16 mouse cellular contexts compared by ENCODE assay signal in the genomic region with DNA sequence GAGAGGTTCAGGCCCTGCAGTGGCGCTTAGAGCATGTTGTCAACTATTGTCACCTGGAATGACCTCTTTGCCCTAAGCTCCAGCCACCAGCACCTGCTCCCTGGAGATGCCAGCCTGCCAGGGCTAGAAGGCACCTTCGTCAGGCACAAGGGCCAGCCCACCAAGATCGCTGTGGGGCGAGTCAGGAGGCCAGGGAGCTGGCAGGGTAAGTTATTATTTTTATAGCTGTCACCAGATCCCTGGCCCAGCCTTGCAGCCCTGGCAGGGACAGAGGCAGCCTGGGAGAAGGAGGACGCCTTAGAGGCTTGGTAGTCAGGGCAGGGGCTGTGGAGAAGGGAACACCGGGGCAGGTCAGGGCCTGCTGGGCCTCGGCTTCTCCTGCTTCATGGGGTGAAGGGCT. TPM values are rescaled to one million over a fixed set of nuclear protein-coding genes. Genes with fewer than 3 reads are reported as not detected.
DNase-seq lines count a peak whose midpoint lies in the region; ATAC-seq lines count a peak whose summit lies in the region.
"Had no signal": no experiment of that assay in that cellular context is flagged by ENCODE, and none has a peak within 500 bp of the region (broad histone marks: within the 10 kb centered on the region; RNA-seq: fewer than 3 reads in every experiment).

No protein-coding gene starts in this region.

- 0 out of 2 replicates have a peak, but pooled peaks cover 6% of the 10 kb centered on the region for H3K4me1 ChIP-seq in kidney, embryonic 14.5 days (ENCODE audit: control insufficient read depth, insufficient read depth, low read length)
- H3K4me1 ChIP-seq: forebrain, embryonic 15.5 days; hindbrain, embryonic 13.5 days had no signal

- no peak overlapping the region for H3K4me2 ChIP-seq in kidney, embryonic 14.5 days (replicated peaks; ENCODE audit: low read depth, low read length)
- H3K4me2 ChIP-seq: forebrain, embryonic 15.5 days; hindbrain, embryonic 13.5 days; limb, embryonic 13.5 days; neural tube, embryonic 15.5 days had no signal

- H3K4me3 ChIP-seq in kidney, embryonic 14.5 days (ENCODE audit: low read length): no peak overlapping the region
- H3K4me3 ChIP-seq: forebrain, embryonic 15.5 days; hindbrain, embryonic 13.5 days; limb, embryonic 13.5 days; neural tube, embryonic 15.5 days had no signal

- ATAC-seq in kidney, embryonic 14.5 days (ENCODE audit: low FRiP score, low TSS enrichment): no peak
- ATAC-seq: forebrain, embryonic 15.5 days; lung, postnatal 0 days had no signal

- H3K9me3 ChIP-seq in kidney, embryonic 14.5 days (ENCODE audit: control insufficient read depth, low read length): peaks cover 7% of the 10 kb centered on the region
- H3K9me3 ChIP-seq: forebrain, embryonic 15.5 days had no signal

- H3K9ac ChIP-seq in kidney, embryonic 14.5 days (ENCODE audit: low read depth, low read length): 0 out of 2 replicates have a peak overlapping the region, but pooled peaks have one; percentile 18
- H3K9ac ChIP-seq: forebrain, embryonic 15.5 days; hindbrain, embryonic 13.5 days; limb, embryonic 13.5 days; neural tube, embryonic 15.5 days had no signal

- WGBS in kidney, embryonic 14.5 days: 53% methylated on average over 7 of the region's 7 CpGs

- no peaks in the 10 kb centered on the region for H3K27me3 ChIP-seq in kidney, embryonic 14.5 days (ENCODE audit: control insufficient read depth, insufficient read depth, low read length)

- H3K27ac ChIP-seq in kidney, embryonic 14.5 days (ENCODE audit: low read depth, low read length): no peak overlapping the region
- H3K27ac ChIP-seq: forebrain, embryonic 15.5 days; hindbrain, embryonic 13.5 days; limb, embryonic 13.5 days; neural tube, embryonic 15.5 days had no signal

- H3K36me3 ChIP-seq in kidney, embryonic 14.5 days (ENCODE audit: control insufficient read depth, insufficient read depth, low read length): no peaks in the 10 kb centered on the region
- H3K36me3 ChIP-seq: forebrain, embryonic 15.5 days; hindbrain, embryonic 13.5 days; limb, embryonic 13.5 days; neural tube, embryonic 15.5 days had no signal

- peak; percentile 82 for DNase-seq in adrenal gland, postnatal 14 days
- no peak for DNase-seq in adrenal gland, adult 8-10 months
- DNase-seq in kidney, postnatal 4 days: no peak
- DNase-seq in gastrocnemius, postnatal 25 days: peak; percentile 88
- DNase-seq in kidney, postnatal 36 days: peak; percentile 47 to 50
- no peak for DNase-seq in cerebellum, adult 9-11 months
- DNase-seq in layer of hippocampus, adult 8-10 months (ENCODE audit: low spot score in 2 of 2): no peak
- DNase-seq: cerebellum, adult 18-20 months; midbrain, embryonic 14.5 days; right cerebral cortex, postnatal 14 days had no signal

RNA-seq across cellular contexts. Expression of a gene that starts 6.5 kb away (rescaled TPM):
- 30.7 and 37.5 TPM in 2 replicates for total RNA-seq in adrenal gland, postnatal 14 days (2021)
- 10 to 100 TPM; 25.5 to 32.1 (median 28.5) TPM for total RNA-seq in adrenal gland, adult 8-10 months (2022)
- polyA plus RNA-seq in kidney, embryonic 14.5 days (2014; fragmentation: Nextera tagmentation; extraction: Ambion mirVana): 37.9 and 52.8 TPM in 2 replicates
- 10 to 100 TPM; 13.4 to 18.9 TPM for total RNA-seq in gastrocnemius, postnatal 25 days (2021)
- 10 to 100 TPM; 44.5 to 47.5 (median 46.8) TPM for total RNA-seq in layer of hippocampus, adult 8-10 months (2022)

RNA-seq across cellular contexts. Expression of a gene that starts 7.4 kb away (rescaled TPM):
- total RNA-seq in adrenal gland, postnatal 14 days (2021): 358 and 403 TPM in 2 replicates
- 100 to 1,000 TPM in 3 of 4 experiments, 10 to 100 TPM in 1; 91.8 to 623 (median 239) TPM for total RNA-seq in adrenal gland, adult 8-10 months (2022)
- polyA plus RNA-seq in kidney, embryonic 14.5 days (2014; fragmentation: Nextera tagmentation; extraction: Ambion mirVana): 7.7 and 8.3 TPM in 2 replicates
- 10 to 100 TPM; 93.5 to 95.6 TPM for total RNA-seq in gastrocnemius, postnatal 25 days (2021)
- 10 to 100 TPM; 21.3 to 37.2 (median 25.6) TPM for total RNA-seq in layer of hippocampus, adult 8-10 months (2022)

RNA-seq across cellular contexts. Expression of a gene that starts 34.8 kb away (rescaled TPM):
- 19.2 and 23.8 TPM in 2 replicates for total RNA-seq in adrenal gland, postnatal 14 days (2021)
- total RNA-seq in adrenal gland, adult 8-10 months (2022): 10 to 100 TPM; 19.9 to 23.9 (median 22.1) TPM
- 5.6 and 6.1 TPM in 2 replicates for polyA plus RNA-seq in kidney, embryonic 14.5 days (2014; fragmentation: Nextera tagmentation; extraction: Ambion mirVana)
- total RNA-seq in gastrocnemius, postnatal 25 days (2021): 10 to 100 TPM in 1 of 2 experiments, 1 to 10 TPM in 1; 7.7 to 11.6 TPM
- 10 to 100 TPM; 35.0 to 46.6 (median 40.9) TPM for total RNA-seq in layer of hippocampus, adult 8-10 months (2022)

Comparison
In these comparisons a context has a peak if more than half of its experiments do, and no peak if none do; other contexts are left out.
1. DNase-seq: peak in adrenal gland, postnatal 14 days (single experiment), gastrocnemius, postnatal 25 days (single experiment) and kidney, postnatal 36 days (2 of 2); none in adrenal gland, adult 8-10 months (single experiment), kidney, postnatal 4 days (0 of 2), cerebellum, adult 9-11 months (single experiment) and layer of hippocampus, adult 8-10 months (0 of 2).